Mouse (Mus musculus) megakaryocyte, embryonic 14.5 days (primary cell): ENCODE data around the gene Mup20. TPM values are rescaled to one million over a fixed set of nuclear protein-coding genes. Genes with fewer than 3 reads are reported as not detected.
"Not testable (repeated sequence)": the region's sequence is repeated elsewhere in the genome, so short reads cannot be mapped to it uniquely, and the experiment has no call there.

ENCODE experiments used
- H3K27me3 ChIP-seq: replicated peaks from 2 replicates; pipeline ENCODE3; 2012; ENCODE audit warnings: inconsistent platforms
- H3K36me3 ChIP-seq: replicated peaks from 2 replicates; pipeline ENCODE3; 2012; ENCODE audit warnings: low read length, inconsistent platforms, mixed read lengths
- H3K4me1 ChIP-seq: 2 replicates; pipeline ENCODE4 v1.6.1; 2012; ENCODE audit warnings: inconsistent platforms
- H3K4me3 ChIP-seq: replicated peaks from 2 replicates; pipeline ENCODE3; 2012; ENCODE audit warnings: moderate library complexity, mild to moderate bottlenecking, inconsistent platforms
- H3K9me3 ChIP-seq: 2 replicates; pipeline ENCODE4 v1.6.1; 2012; ENCODE audit warnings: inconsistent platforms
- FLI1 ChIP-seq: IDR thresholded peaks from 2 replicates; pipeline ENCODE4 v1.6.1; 2012; ENCODE audit warnings: low read length, inconsistent platforms, mixed read lengths
- GATA1 ChIP-seq: IDR thresholded peaks from 3 replicates; pipeline ENCODE4 v1.6.1; 2012; ENCODE audit warnings: mixed read lengths, low read length, inconsistent platforms, borderline replicate concordance
- polyA plus RNA-seq: library from polyadenylated mRNA; stranded (reverse); fragments of >175 nt; gene quantifications from 2 replicates; pipeline ENCODE4 v1.2.3, GENCODE M21; 2012; ENCODE audit warnings: low replicate concordance; ENCODE audit not compliant: insufficient read depth

The Mup20 gene
- not detected in 2 replicates for polyA plus RNA-seq

DNA sequence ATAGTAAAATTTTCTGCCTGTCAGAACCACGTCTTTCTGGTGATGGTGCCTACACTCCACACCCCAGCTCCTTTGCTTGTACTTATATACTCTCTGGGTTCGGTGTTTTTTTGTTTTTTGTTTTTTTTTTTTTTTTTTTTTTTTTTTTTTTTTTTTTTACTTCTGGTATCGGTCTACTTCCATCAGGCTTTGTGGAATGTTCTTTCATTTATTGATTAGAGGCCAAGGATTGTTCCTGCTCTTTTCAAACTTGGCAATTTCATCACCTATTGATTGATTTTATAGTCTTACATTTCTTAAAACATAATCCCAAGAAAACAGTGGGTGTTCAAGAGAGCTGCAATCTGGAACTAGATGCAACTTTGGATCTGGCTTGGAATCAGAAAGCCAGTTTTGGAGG, at the start of gene Mup20:
Gene Mup20, minus strand, starts transcription at position 101 of the 400 bp plus-strand sequence.
- not testable (repeated sequence) for H3K4me3 ChIP-seq, H3K27me3 ChIP-seq, H3K9me3 ChIP-seq, H3K4me1 ChIP-seq, H3K36me3 ChIP-seq

DNA sequence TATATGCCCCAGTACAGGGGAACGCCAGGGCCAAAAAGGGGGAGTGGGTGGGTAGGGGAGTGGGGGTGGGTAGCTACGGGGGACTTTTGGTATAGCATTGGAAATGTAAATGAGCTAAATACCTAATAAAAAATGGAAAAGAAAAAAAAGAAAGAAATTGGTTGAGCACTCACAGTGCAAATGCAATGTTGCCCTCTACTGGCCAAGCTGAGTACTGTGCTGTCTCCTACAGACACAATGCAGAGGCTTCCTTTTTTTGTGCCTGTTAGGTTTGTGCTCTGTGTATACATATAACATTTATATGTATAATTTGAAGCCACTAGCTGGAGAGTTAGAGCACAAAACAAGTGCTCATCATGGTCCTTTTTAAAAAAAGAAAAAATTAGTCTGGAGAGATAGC, 49.4 kb upstream of the Mup20 start:
- not testable (repeated sequence) for H3K4me3 ChIP-seq, H3K4me1 ChIP-seq, H3K27me3 ChIP-seq, H3K9me3 ChIP-seq, H3K36me3 ChIP-seq

DNA sequence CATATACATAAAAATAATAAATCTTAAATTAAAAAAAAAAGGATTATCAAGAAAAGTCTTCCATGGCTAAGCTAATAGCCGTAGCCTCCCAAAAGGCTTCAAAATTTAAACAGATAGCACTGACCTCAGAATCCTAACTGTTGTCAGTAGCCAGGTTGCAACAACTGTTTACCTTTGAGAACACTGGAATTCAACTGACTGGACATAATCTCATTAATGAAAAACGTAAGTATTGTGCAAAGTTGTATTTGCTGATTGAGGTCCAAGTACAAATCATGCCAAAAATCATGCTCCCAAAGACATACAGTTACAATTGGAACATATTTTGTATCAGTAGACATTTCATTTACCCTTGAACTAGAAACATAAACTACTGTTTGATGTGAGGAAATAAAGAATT, 34.0 kb upstream of the Mup20 start:
- H3K36me3 ChIP-seq, result no peaks in the 10 kb centered on the region
- H3K4me1 ChIP-seq, result no peaks in the 10 kb centered on the region
- H3K9me3 ChIP-seq, result 0 out of 2 replicates have a peak, but pooled peaks cover 3% of the 10 kb centered on the region
- no peaks in the 10 kb centered on the region for H3K27me3 ChIP-seq
- TF ChIP-seq FLI1, result no peak
- no peak for TF ChIP-seq GATA1
- H3K4me3 ChIP-seq, result no peak overlapping the region

DNA sequence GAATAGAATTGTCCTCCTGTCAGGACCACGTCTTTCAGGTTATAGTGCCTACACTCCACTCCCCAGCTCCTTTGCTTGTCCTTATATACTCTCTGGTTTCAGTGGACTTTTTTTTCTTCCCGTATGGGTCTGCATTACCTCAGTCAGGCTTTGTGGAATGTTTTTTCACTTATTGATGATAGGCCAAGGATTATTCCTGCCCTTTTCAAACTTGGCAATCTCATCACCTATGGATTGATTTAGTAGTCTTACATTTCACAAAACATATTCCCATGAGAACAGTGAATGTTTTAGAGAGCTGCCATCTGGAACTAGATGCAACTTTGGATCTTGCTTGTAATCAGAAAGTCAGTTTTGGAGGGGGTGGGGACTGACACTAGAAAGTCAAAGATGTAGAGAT, 33.3 kb upstream of the Mup20 start, which contains the start of gene Mup3:
Gene Mup3, minus strand, starts transcription at position 102 of the 400 bp plus-strand sequence.
- no peak for TF ChIP-seq GATA1
- no peak for TF ChIP-seq FLI1
- 0 out of 2 replicates have a peak, but pooled peaks cover 3% of the 10 kb centered on the region for H3K9me3 ChIP-seq
- H3K4me1 ChIP-seq, result no peaks in the 10 kb centered on the region
- H3K27me3 ChIP-seq, result no peaks in the 10 kb centered on the region
- no peaks in the 10 kb centered on the region for H3K36me3 ChIP-seq
- H3K4me3 ChIP-seq, result no peak within 1 kb of the TSS

DNA sequence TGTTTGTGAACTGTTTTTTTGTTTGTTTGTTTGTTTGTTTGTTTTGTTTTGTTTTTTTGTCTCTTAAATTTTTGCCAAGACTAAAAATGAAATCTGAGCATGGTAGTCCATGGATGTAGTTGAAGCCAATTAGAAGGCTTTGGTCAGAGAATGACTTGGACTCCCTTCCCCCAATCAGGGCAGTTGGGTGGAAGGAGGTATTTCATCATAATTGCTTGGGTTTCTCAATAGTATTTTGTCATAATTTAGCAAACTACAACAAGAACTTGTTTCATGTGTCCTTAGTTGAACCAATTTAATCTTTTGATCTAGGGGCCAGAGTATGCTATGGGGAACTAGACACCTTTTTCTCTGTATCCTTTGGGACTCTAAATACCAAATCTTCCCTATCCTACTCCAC, 28.8 kb upstream of the Mup20 start:
- no peaks in the 10 kb centered on the region for H3K27me3 ChIP-seq
- H3K4me3 ChIP-seq, result no peak overlapping the region
- H3K36me3 ChIP-seq, result no peaks in the 10 kb centered on the region
- no peak for TF ChIP-seq FLI1
- TF ChIP-seq GATA1, result no peak
- H3K4me1 ChIP-seq, result no peaks in the 10 kb centered on the region
- H3K9me3 ChIP-seq, result no peaks in the 10 kb centered on the region

DNA sequence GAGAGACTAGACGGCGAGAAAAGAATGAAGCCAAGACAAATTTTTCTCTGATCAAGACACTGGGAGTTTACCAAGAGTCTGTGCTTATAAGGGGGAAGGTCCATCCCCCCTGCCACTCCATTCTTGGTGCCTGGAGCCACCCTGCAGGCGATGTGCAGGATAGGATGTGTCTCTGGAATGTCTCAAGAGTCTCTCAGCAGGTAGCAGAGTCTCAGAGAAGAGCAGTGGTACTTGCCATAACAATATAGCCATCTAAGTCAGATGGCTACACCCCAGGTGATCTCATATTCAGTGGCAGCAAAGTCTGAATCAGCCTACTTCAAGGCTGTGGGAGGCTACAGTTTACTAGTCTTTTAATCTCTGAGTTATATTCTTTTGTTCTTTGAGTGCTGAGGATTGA, 21.2 kb upstream of the Mup20 start:
- no peak overlapping the region for H3K4me3 ChIP-seq
- H3K9me3 ChIP-seq, result peaks cover 11% of the 10 kb centered on the region
- no peaks in the 10 kb centered on the region for H3K36me3 ChIP-seq
- no peaks in the 10 kb centered on the region for H3K27me3 ChIP-seq
- TF ChIP-seq GATA1 (no peak), FLI1 (no peak)
- H3K4me1 ChIP-seq, result no peaks in the 10 kb centered on the region

DNA sequence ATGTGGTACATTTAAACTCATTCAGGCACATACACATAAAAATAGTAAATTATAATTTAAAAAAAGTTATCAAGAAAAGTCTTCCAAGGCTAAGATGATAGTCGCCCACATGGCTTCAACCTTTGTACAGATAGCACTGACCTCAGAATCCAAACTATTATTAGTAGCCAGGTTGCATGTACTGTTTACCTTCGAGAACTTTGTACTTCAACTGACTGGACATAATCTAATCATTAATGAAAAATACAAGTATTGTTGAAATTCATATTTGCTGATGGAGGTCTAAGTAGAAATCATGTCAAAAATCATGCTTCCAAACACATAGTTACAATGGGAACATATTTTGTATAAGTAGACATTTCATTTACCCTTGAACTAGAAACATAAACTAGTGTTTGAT, 822 bp upstream of the Mup20 start:
- H3K4me3 ChIP-seq, H3K9me3 ChIP-seq, H3K27me3 ChIP-seq, H3K36me3 ChIP-seq, H3K4me1 ChIP-seq: not testable (repeated sequence)

DNA sequence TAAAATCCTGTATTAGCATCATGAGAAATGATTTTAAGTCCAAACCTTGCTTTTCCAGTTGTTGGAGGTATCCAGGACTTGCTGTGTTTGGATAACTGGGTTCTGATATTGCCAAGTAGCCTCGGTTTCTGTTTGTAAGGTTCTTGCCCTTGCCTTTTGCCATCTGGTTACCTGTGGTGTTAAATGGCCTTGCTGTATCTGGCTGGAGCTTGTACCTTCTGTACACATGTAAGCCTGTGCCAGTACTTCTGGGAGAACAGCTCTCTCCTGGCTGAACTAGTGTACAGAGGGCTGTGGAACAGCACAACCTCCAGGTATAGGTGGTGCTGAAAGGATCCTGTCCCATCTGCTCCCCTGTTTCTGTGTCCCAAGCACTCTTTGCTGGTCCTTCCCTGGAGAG, 27.7 kb downstream of the Mup20 start:
- H3K4me1 ChIP-seq, result no peaks in the 10 kb centered on the region
- TF ChIP-seq FLI1 (no peak), GATA1 (no peak)
- H3K27me3 ChIP-seq, result no peaks in the 10 kb centered on the region
- H3K36me3 ChIP-seq, result no peaks in the 10 kb centered on the region
- H3K4me3 ChIP-seq, result no peak overlapping the region
- 0 out of 2 replicates have a peak, but pooled peaks cover 3% of the 10 kb centered on the region for H3K9me3 ChIP-seq

DNA sequence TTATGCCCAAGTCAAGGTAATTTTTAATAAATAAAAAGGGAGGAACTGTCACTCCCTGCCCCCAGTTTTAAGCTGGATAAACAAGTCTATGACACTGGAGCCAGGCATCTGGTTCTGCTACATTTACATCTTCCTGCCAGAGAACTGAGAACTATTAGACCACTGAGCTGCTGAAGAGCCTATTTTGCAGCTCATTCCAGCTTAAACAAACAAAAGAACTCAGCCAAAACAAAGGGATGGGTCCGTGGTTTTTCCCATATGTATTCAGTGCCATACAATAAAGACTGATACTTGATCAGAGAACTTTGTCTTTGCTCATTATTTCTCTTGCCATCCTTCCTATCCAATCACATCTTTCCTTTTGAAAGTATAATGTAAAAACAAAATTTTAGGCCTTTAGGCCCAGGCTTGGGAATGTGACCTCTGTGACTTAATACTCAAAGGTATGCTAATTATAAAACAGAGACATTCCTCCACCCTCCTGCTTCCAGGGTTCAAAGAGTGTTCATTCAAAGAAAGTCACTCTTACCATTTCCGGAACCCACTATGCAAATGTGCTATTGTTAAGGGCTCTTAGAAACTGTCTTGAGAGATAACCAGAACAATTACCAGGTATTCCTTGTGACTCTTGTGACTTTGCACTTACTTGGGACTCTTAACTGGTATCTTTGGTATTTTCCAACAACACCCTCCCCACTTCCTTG, 29.6 kb downstream of the Mup20 start:
- H3K4me1 ChIP-seq, result no peaks in the 10 kb centered on the region
- no peak overlapping the region for H3K4me3 ChIP-seq
- H3K36me3 ChIP-seq, result no peaks in the 10 kb centered on the region
- H3K27me3 ChIP-seq, result no peaks in the 10 kb centered on the region
- 0 out of 2 replicates have a peak, but pooled peaks cover 3% of the 10 kb centered on the region for H3K9me3 ChIP-seq
- TF ChIP-seq FLI1 (no peak), GATA1 (no peak)

DNA sequence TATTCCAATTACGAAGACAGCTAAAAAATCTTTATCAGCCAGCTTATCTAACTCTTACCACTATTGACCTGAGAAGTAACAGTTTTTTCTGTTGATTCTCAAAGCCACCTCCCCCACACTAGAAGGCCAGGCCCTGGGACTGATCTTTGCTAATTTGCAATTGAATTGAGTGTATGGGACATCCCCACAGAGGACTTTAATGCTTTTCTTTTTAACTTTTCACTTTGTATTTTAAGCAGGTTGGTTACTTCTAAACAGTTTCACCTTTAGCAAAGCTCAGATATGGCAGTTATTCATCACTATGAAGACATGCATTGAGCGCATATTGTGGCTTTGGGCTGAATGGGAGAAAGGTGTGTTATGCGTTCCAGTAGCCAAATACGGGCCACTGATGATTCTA, 30.3 kb downstream of the Mup20 start:
- Histone ChIP-seq H3K4me3 (no peak overlapping the region), H3K27me3 (no peaks in the 10 kb centered on the region), H3K36me3 (no peaks in the 10 kb centered on the region), H3K4me1 (no peaks in the 10 kb centered on the region), H3K9me3 (0 out of 2 replicates have a peak, but pooled peaks cover 3% of the 10 kb centered on the region)
- no peak for TF ChIP-seq GATA1
- TF ChIP-seq FLI1, result no peak

DNA sequence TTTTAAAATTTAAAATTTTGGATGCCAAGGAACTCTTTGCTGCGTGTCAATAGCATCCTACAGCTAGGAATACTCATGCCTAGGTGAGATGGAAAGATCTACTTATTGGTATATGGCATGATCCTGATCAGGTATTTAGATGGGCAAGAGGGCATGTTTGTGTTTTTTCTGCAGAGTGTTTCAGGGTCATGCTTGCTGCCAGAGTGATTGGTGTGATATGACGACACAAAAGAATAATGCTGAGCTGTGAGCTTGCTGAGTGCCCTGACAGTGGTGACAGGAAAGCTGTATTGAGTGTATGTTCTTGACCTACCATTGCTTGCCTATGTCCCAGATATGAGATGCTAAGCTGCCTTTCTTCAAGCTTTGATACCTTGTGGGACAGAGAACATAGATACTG, 30.8 kb downstream of the Mup20 start:
- Histone ChIP-seq H3K27me3 (no peaks in the 10 kb centered on the region), H3K4me3 (no peak overlapping the region), H3K9me3 (0 out of 2 replicates have a peak, but pooled peaks cover 6% of the 10 kb centered on the region), H3K4me1 (no peaks in the 10 kb centered on the region), H3K36me3 (no peaks in the 10 kb centered on the region)
- TF ChIP-seq FLI1, result no peak
- TF ChIP-seq GATA1, result no peak

DNA sequence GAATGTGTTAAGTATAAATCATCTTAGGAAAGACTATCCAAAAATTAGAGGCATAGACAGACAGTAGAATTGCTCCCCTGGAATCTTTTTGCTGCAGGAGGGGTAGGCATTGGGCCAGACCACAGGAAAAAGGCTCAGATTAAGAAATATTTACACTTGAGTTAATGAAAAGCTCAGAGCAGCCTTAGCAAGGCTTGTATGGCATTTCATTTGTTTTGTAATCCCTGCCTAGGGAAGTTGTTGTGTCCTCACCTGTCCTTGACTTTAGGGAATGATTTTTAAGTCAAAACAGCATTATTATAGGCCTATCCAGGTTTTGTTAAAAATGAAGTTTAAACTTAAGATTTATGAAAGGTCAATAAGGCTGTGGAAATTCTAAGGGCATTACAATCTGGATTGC, 33.4 kb downstream of the Mup20 start:
- not testable (repeated sequence) for H3K36me3 ChIP-seq, H3K27me3 ChIP-seq, H3K4me3 ChIP-seq, H3K9me3 ChIP-seq, H3K4me1 ChIP-seq
